Mouse (Mus musculus): ENCODE data around the gene Ces2c. TPM values are rescaled to one million over a fixed set of nuclear protein-coding genes. Genes with fewer than 3 reads are reported as not detected.
"Not testable (repeated sequence)": the region's sequence is repeated elsewhere in the genome, so short reads cannot be mapped to it uniquely, and the experiment has no call there.

Gene Ces2c
- not detected for total RNA-seq (2022)

DNA sequence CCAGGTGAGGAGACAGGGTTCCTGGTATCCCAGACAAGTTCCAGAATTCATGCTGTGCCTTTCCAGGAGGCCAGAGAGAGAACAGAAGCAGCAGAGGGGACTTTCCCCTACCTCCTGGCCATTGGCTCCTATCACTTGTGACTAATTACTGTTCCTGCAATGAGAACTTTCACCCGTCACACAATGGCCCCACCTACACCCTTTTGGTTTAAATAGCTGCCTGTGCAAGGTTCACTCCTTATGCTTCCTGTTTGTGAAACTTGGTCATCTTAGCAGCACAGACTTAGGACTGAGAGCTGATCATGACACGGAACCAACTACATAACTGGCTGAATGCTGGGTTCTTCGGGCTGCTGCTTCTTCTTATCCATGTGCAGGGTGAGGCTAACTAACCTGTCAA is at the start of gene Ces2c:
TSS of gene Ces2c (plus strand) at position 238 of the 400 bp plus-strand sequence.
- DNase-seq (ENCODE audit: low spot score in 2 of 2), result no peak

DNA sequence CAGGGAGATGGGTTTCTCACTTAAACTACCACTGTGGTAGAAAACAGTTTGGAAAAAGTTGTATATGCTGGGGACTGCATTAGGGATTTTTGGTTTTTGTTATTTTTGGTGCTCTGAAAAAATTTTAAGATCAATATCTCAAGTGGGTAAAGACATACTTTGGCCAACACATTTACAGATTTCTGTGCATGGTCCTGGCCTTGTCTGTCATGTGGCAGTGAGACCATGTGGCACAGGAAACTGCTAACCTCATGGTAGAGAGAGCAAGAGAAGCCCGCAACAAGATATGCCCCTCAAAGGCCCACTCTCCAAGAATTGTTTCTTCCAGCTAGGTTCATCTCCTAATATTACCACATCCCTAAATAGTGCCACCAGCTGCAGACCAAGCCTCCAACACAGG is 47.5 kb upstream of the Ces2c start:
- DNase-seq (ENCODE audit: low spot score in 2 of 2), result no peak

DNA sequence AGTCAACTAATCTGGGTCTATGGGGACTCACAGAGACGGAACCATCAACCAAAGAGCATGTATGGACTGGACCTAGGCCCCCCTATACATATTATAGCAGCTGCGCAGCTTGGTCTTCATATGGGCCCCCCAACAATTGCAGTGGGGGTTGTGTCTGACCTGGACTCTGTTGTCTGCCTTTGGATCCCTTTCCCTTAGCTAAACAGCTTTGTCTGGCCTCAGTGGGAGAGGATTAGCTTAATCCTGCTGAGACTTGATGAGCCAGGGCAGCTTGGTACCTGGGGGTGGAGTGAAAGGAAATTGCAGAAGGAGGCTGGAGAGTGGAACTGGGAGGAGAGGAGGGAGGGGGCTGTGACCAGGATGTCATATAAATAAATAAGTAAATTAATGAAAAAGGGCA is 40.7 kb upstream of the Ces2c start:
- no peak for DNase-seq (ENCODE audit: low spot score in 2 of 2)

DNA sequence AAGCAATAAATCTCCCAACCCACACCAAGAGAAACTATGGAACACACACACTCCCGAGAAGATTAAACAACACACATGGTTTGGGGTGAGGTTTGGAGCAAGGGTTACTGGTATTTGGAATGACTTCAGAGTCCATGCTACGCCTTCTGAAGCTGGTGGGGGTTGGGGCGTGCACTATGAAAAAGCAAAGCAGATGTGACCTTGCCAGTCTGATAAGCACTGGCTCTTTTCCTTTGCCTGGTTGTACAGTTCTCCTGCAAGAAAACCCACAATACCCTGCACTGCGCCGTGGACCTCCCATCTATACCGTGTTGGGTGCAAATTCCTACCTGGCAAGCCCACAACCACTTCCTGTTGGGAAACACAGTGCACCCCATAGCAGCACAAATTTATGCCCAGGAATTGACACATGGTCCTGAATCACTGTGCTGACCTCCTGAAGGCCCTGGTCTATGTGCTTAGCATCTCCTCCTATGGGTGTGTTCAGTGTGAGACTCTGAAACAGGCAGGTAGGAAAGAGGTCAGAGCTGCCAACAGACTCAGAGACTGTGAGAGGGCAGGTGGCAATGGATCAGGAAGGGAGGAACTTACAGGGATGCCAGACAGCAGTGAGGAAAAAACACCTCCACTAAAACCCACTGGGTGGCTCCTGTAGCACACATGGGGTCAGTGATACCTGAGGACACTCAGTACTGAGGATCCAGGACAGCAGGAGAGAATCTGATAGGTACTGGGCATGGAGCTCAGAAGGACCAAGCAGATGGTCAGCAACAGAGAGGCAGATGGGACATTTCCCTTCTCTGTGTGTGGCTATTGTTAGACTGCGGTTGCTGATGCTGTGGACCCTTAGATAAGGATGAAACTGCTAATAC is 38.1 kb upstream of the Ces2c start:
- no peak for DNase-seq (ENCODE audit: low spot score in 2 of 2)

DNA sequence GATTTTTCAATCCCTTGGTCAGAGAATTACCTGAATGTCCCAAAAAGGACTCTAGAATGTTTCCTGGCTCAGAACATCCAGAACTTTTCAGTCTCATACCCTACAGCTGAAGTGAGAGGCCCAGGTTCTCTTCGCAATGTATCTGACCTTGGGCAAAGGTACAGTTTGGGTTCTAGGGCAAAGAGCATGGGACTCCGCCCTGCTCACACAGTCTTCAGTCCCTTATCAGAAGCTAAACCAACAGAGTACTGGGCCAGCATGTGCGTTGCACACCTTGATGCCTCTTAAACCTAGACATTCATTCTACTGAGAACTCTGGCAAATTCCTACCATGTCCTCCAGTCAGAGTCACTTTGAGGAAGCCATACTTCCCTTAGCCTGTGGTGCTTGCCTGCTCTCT is 37.4 kb upstream of the Ces2c start:
- no peak for DNase-seq (ENCODE audit: low spot score in 2 of 2)

DNA sequence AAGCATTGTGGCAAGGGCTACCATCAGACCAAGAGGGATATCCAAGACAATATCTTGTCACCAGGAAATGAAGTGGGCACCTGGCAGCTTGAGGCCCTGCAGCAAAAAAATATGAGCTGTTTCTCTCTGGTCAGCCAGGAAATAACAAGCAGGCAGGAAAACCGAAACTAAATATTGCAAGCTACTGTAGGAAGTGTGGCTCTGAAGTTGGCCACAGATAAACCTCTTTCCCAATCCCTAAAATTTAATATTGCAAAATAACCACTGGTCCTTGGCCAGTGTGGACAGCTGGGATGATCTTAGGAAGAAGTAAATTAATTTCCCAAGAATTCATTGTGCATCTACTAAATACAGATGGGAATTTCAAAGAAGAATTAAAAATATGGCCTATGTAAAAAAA is 20.0 kb upstream of the Ces2c start:
- DNase-seq (ENCODE audit: low spot score in 2 of 2), result no peak

DNA sequence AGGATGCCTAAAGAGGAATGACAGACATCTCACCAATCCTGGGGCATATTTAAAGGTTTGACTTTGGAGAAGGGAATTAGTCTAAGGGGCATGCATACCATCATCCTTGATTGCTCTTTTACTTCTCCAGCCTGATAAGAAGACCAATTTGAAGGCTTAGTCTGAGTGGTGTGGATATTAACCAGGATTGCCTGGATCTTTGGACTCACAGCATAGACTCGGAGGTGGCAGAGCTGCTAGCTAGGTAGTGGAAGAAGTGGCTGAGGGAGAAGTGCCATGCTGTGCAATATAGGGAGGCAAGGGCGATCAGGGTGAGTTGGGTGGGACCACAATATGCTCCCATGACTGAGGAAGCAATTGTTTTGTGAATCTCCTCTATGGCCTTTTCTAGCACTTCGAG is 18.6 kb upstream of the Ces2c start:
- DNase-seq (ENCODE audit: low spot score in 2 of 2), result no peak

DNA sequence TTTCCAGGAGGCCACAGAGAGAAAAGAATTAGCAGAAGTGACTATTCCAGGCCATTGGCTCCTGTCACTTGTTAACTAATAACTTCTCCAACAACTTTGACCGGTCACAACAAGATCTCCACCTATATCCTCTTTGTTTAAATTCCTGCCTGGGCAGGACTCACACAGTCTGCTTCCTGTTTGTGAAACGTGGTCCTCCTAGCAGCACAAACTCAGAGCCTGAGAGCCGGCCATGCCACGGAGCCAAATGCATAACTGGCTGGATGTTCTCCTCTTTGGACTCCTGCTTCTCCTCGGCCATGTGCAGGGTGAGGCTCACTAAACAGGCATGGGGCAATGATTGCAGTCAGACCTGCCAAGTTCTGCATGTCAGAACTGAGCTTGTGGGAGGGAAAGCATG is 15.4 kb upstream of the Ces2c start, which contains the start of gene Ces2b:
TSS of gene Ces2b (plus strand) at position 133 of the 400 bp plus-strand sequence.
- no peak for DNase-seq (ENCODE audit: low spot score in 2 of 2)

DNA sequence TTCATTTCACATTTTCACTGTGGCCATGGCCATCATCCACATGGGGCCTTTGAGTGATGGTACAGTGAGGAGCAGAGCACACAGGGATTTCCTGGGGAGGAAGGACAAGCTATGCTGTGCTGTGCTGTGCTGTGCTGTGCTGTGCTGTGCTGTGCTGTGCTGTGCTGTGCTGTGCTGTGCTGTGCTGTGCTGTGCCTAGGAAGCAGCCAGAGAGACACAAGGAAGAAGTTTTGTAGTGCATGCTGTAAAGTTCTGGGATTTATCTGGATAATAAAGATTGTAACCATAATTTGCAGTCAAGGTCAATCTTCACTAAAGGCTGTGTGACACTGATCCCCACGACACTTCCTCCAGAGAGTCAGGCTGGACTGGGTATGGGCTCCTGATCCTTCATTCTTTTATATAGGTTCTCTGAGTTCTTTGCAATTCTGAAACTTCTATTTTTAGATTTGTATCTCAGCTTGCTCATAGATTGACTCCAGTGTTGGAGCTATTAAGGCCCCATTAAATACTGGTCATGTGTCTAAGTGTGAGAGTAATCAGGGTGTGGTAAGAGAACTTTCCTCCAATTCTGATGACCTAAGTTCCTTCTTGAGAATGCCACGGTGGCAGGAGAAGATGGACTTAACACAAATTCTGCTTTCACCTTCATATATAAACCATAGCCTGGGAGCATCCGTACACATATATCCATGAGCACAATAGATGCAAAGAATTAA is 5.3 kb upstream of the Ces2c start:
- DNase-seq (ENCODE audit: low spot score in 2 of 2), result no peak

DNA sequence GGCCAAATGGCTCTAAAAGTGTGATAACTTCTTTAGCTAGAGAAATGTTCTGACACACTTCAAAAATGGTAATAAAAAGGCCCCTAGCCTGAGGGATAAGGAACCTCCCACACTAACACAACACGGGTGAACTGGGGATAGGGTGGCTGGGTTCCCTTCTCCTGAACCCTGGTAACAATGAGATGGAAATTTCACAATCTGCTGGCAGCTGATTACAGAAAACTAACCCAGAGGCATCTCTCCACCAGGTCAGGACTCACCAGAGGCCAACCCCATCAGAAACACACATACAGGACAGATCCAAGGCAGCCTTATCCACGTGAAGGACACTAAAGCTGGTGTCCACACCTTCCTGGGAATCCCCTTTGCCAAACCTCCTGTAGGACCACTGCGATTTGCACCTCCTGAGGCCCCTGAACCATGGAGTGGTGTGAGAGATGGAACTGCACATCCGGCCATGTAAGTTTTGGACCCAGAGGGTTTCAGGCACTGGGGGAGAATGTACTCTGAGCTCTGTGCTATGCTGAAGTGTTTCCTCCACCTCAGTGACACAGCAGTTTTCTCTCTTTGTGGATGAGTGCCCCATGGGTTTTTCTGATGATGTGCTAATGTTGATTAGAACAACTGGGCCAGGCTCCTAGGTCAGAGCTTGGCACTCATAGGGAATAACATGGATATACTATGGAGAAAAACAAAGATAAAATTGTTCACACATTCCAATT is 1.0 kb downstream of the Ces2c start:
- no peak for DNase-seq (ENCODE audit: low spot score in 2 of 2)

DNA sequence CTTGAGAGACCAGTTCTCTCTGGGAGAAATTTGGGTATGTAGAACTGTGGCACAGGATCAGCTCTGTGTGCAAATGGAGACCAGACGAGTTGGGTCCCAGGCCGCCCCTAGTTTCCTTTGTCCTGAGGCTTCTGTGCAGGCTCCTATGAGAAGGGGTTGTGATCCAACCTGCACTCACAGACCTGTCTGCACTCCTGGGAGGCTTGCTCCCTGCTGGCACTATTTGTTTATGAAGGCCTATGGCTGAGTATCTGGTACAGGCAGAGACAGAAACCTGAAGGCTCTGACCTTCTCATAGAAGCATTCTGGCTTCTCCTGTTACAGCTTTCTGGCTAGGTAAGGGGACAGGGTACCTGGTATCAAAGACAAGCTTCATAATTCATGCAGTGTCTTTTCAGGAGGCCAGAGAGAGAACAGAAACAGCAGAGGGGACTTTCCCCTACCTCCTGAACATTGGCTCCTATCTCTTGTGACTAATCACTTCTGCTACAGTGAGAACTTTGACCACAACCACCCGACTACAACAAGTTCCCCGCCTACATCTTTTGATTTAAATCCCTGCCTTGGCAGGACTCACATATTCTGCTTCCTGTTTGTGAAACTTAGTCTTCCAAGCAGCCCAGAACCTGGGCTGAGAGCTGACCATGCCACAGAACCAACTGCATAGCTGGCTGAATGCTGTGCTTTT is 20.1 kb downstream of the Ces2c start:
- not testable (repeated sequence) for DNase-seq (ENCODE audit: low spot score in 2 of 2)

DNA sequence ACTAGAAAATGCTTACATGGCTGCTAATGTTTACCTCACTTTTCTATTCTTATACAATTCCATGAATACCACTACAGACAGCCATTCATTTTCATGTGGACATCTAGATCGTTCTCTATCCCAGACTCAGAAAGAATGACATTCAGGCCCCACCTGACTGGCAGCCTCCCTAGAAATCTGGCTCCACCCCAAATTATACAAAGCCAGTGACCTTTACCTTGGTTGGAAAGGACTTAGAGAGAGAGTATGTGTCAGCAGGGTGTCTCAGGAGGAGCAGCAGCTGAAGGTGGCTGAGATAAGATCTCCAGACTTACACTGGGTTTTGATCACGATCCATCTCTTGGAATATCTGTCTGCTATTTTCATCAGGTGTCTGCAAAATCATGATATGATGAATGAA is 22.0 kb downstream of the Ces2c start:
- DNase-seq (ENCODE audit: low spot score in 2 of 2), result not testable (repeated sequence)

DNA sequence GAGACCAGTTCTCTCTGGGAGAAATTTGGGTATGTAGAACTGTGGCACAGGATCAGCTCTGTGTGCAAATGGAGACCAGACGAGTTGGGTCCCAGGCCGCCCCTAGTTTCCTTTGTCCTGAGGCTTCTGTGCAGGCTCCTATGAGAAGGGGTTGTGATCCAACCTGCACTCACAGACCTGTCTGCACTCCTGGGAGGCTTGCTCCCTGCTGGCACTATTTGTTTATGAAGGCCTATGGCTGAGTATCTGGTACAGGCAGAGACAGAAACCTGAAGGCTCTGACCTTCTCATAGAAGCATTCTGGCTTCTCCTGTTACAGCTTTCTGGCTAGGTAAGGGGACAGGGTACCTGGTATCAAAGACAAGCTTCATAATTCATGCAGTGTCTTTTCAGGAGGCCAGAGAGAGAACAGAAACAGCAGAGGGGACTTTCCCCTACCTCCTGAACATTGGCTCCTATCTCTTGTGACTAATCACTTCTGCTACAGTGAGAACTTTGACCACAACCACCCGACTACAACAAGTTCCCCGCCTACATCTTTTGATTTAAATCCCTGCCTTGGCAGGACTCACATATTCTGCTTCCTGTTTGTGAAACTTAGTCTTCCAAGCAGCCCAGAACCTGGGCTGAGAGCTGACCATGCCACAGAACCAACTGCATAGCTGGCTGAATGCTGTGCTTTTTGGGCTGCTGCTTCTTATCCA is 39.5 kb downstream of the Ces2c start:
- DNase-seq (ENCODE audit: low spot score in 2 of 2), result not testable (repeated sequence)

DNA sequence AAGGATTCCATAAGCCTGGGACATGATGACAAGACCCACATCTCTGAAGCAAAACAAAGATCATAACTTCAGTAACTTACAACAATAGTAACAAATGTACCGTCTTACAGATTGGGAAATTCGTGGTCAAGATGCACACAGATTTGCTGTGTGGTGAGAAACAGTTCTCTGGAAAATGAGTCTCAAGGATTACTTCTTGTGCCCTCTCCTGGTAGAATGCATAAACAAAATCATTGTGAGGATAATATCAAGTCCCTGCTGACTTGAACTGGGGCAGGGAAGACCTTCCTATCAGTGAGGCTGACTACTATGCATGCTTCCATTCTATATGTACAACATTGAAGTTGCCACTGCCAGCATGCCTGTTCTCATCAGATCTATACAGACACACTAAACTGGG is 54.9 kb downstream of the Ces2c start:
- DNase-seq (ENCODE audit: low spot score in 2 of 2), result no peak

Other genes with a start within 250 kb of the Ces2c start
- gene Cdh16, start 222.7 kb upstream of the Ces2c start, total RNA-seq (2022), result not detected
- 1 to 10 TPM; 1.5 to 3.2 (median 1.9) TPM for gene Rrad, start 215.7 kb upstream of the Ces2c start, total RNA-seq (2022)
- 10 to 100 TPM; 25.0 to 32.7 (median 30.3) TPM for gene Ciao2b, start 205.1 kb upstream of the Ces2c start, total RNA-seq (2022)
- gene Ces2a, start 113.1 kb upstream of the Ces2c start, total RNA-seq (2022), result not detected
- under 1 TPM in 1 of 4 experiments, not detected in 3; 0.21 TPM for gene Ces2b, start 15.5 kb upstream of the Ces2c start, total RNA-seq (2022)
- not detected for gene Ces2e, start 79.2 kb downstream of the Ces2c start, total RNA-seq (2022)
- not detected for gene Ces2f, start 100.3 kb downstream of the Ces2c start, total RNA-seq (2022)
- under 1 TPM in 2 of 4 experiments, not detected in 2; 0.20 to 0.39 TPM for gene Ces2g, start 114.7 kb downstream of the Ces2c start, total RNA-seq (2022)
- gene Ces2h, start 153.8 kb downstream of the Ces2c start, total RNA-seq (2022), result not detected
- gene Ces3a, start 201.5 kb downstream of the Ces2c start, total RNA-seq (2022), result not detected
- gene Ces3b, start 236.7 kb downstream of the Ces2c start, total RNA-seq (2022), result not detected